15 mouse cellular contexts compared by ENCODE assay signal in the genomic region with DNA sequence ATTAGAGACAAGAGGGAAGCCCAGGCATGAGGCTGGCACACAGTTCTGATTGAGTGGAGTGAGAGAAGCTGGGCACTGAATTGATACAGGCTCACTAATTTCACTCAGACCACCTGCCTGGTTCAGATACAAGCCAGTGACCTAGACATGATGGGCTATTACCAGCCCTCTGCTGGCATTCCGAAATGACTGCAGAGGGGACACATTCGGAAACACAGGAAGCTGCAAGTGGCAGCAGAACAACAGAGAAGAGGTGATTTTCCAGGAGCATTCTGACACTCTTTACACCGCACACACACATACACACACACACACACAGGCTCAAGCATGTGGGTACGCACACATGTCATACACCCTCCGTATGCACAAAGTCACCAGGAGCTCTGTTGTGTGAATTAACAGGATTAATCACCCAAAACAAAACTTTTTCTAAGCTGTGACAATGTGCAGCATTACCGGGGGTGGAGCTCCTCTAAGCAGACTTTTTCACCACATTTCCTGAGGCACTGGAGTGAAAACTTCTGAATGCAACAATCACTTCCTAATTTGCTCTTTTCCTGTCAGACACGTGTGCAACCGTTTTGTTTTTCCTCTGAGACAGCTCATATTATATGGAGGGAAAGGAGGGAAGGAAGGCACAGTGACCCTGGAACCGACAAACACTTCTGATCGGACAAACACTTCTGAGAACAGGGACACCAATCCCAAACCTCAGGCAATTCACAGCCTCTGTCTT.
DNase-seq lines count a peak whose midpoint lies in the region; ATAC-seq and TF ChIP-seq lines count a peak whose summit lies in the region.
"Had no signal": no experiment of that assay in that cellular context is flagged by ENCODE, and none has a peak within 500 bp of the region (broad histone marks: within the 10 kb centered on the region; RNA-seq: fewer than 3 reads in every experiment).

No protein-coding gene starts in this region.

- WGBS in intestine, postnatal 0 days, result 60% methylated on average over 10 of the region's 10 CpGs
- WGBS in intestine, embryonic 16.5 days, result 48% methylated on average over 10 of the region's 10 CpGs
- 42% methylated on average over 10 of the region's 10 CpGs for WGBS in midbrain, postnatal 0 days
- 42% methylated on average over 10 of the region's 10 CpGs for WGBS in midbrain, embryonic 16.5 days
- 9% methylated on average over 8 of the region's 10 CpGs for WGBS in macrophage (ENCODE audit: missing documents)

- DNase-seq in midbrain, postnatal 0 days (ENCODE audit: low spot score), result peak; percentile 24
- no peak for DNase-seq in urinary bladder, postnatal 36 days (ENCODE audit: low spot score in 2 of 2)
- DNase-seq in frontal cortex, postnatal 36 days (ENCODE audit: low spot score in 2 of 2), result no peak
- DNase-seq: cerebellum, adult 9-11 months; kidney, postnatal 14 days; lung, postnatal 4 days had no signal

- no peaks in the 10 kb centered on the region for H3K9me3 ChIP-seq in intestine, postnatal 0 days (ENCODE audit: control insufficient read depth)
- 0 out of 2 replicates have a peak, but pooled peaks cover 4% of the 10 kb centered on the region for H3K9me3 ChIP-seq in intestine, embryonic 16.5 days (ENCODE audit: control insufficient read depth, low read length)
- H3K9me3 ChIP-seq in midbrain, postnatal 0 days (ENCODE audit: low read length), result no peaks in the 10 kb centered on the region
- no peaks in the 10 kb centered on the region for H3K9me3 ChIP-seq in midbrain, embryonic 16.5 days (replicated peaks; ENCODE audit: control insufficient read depth, low read length, poor library complexity, severe bottlenecking)
- H3K9me3 ChIP-seq: embryonic facial prominence, embryonic 12.5 days; hindbrain, embryonic 13.5 days; neural tube, embryonic 12.5 days; stomach, embryonic 15.5 days had no signal

- no peaks in the 10 kb centered on the region for H3K27me3 ChIP-seq in intestine, postnatal 0 days (replicated peaks; ENCODE audit: control insufficient read depth, insufficient read depth, low read length)
- H3K27me3 ChIP-seq in intestine, embryonic 16.5 days (replicated peaks; ENCODE audit: control insufficient read depth, insufficient read depth, low read length), result no peaks in the 10 kb centered on the region
- no peaks in the 10 kb centered on the region for H3K27me3 ChIP-seq in midbrain, postnatal 0 days (ENCODE audit: insufficient read depth, low read length)
- no peaks in the 10 kb centered on the region for H3K27me3 ChIP-seq in midbrain, embryonic 16.5 days (ENCODE audit: control insufficient read depth, insufficient read depth, low read depth, low read length)
- H3K27me3 ChIP-seq: embryonic facial prominence, embryonic 12.5 days; hindbrain, embryonic 13.5 days; limb, embryonic 13.5 days; neural tube, embryonic 12.5 days; stomach, embryonic 15.5 days had no signal

- 0 out of 2 replicates have a peak, but pooled peaks have one; percentile 14 for TF ChIP-seq CTCF in intestine, postnatal 0 days (IDR thresholded peaks at IDR 0.05; ENCODE audit: low read depth)
- TF ChIP-seq CTCF in midbrain, postnatal 0 days (IDR thresholded peaks at IDR 0.05), result no peak

- H3K27ac ChIP-seq in intestine, postnatal 0 days (ENCODE audit: low read depth, low read length), result no peak overlapping the region
- no peak overlapping the region for H3K27ac ChIP-seq in intestine, embryonic 16.5 days (ENCODE audit: low read length)
- no peak overlapping the region for H3K27ac ChIP-seq in midbrain, postnatal 0 days (ENCODE audit: low read depth, low read length)
- H3K27ac ChIP-seq in midbrain, embryonic 16.5 days (ENCODE audit: low read length), result no peak overlapping the region
- peak overlapping the region; percentile 25 for H3K27ac ChIP-seq in macrophage
- H3K27ac ChIP-seq: embryonic facial prominence, embryonic 12.5 days; hindbrain, embryonic 13.5 days; limb, embryonic 13.5 days; neural tube, embryonic 12.5 days; stomach, embryonic 15.5 days had no signal

- H3K79me2 ChIP-seq in macrophage (ENCODE audit: inconsistent target), result no peaks in the 10 kb centered on the region

- H3K4me1 ChIP-seq in intestine, postnatal 0 days (replicated peaks; ENCODE audit: control insufficient read depth, insufficient read depth, low read length), result no peaks in the 10 kb centered on the region
- H3K4me1 ChIP-seq in intestine, embryonic 16.5 days (ENCODE audit: control insufficient read depth, insufficient read depth, low read length), result no peaks in the 10 kb centered on the region
- no peaks in the 10 kb centered on the region for H3K4me1 ChIP-seq in midbrain, postnatal 0 days (ENCODE audit: insufficient read depth, low read length)
- no peaks in the 10 kb centered on the region for H3K4me1 ChIP-seq in midbrain, embryonic 16.5 days (ENCODE audit: control insufficient read depth, insufficient read depth, low read length)
- H3K4me1 ChIP-seq: embryonic facial prominence, embryonic 12.5 days; stomach, embryonic 15.5 days had no signal

- H3K36me3 ChIP-seq in intestine, postnatal 0 days (ENCODE audit: control insufficient read depth, insufficient read depth), result no peaks in the 10 kb centered on the region
- no peaks in the 10 kb centered on the region for H3K36me3 ChIP-seq in intestine, embryonic 16.5 days (ENCODE audit: control insufficient read depth, insufficient read depth, low read length)
- H3K36me3 ChIP-seq in midbrain, postnatal 0 days (ENCODE audit: insufficient read depth, low read length), result no peaks in the 10 kb centered on the region
- H3K36me3 ChIP-seq in midbrain, embryonic 16.5 days (ENCODE audit: control insufficient read depth, insufficient read depth, low read length), result no peaks in the 10 kb centered on the region
- H3K36me3 ChIP-seq in macrophage (ENCODE audit: inconsistent target), result no peaks in the 10 kb centered on the region
- H3K36me3 ChIP-seq: embryonic facial prominence, embryonic 12.5 days; hindbrain, embryonic 13.5 days; limb, embryonic 13.5 days; neural tube, embryonic 12.5 days; stomach, embryonic 15.5 days had no signal

- ATAC-seq in intestine, postnatal 0 days, result no peak
- ATAC-seq in intestine, embryonic 16.5 days, result no peak
- ATAC-seq in midbrain, postnatal 0 days (ENCODE audit: low FRiP score), result no peak
- no peak for ATAC-seq in midbrain, embryonic 16.5 days

- H3K4me3 ChIP-seq in intestine, postnatal 0 days (ENCODE audit: low read depth, low read length), result no peak overlapping the region
- no peak overlapping the region for H3K4me3 ChIP-seq in intestine, embryonic 16.5 days (ENCODE audit: low read length)
- no peak overlapping the region for H3K4me3 ChIP-seq in midbrain, postnatal 0 days (ENCODE audit: low read depth, low read length)
- H3K4me3 ChIP-seq in midbrain, embryonic 16.5 days (ENCODE audit: low read depth, low read length), result no peak overlapping the region
- H3K4me3 ChIP-seq in macrophage (ENCODE audit: inconsistent target), result no peak overlapping the region
- H3K4me3 ChIP-seq: embryonic facial prominence, embryonic 12.5 days; hindbrain, embryonic 13.5 days; limb, embryonic 13.5 days; neural tube, embryonic 12.5 days; stomach, embryonic 15.5 days had no signal

- H3K9ac ChIP-seq in intestine, postnatal 0 days (ENCODE audit: low read depth, low read length), result no peak overlapping the region
- H3K9ac ChIP-seq in intestine, embryonic 16.5 days (ENCODE audit: low read depth, low read length), result no peak overlapping the region
- no peak overlapping the region for H3K9ac ChIP-seq in midbrain, postnatal 0 days (replicated peaks; ENCODE audit: low read length, poor library complexity, severe bottlenecking)
- H3K9ac ChIP-seq in midbrain, embryonic 16.5 days (ENCODE audit: low read depth, low read length), result no peak overlapping the region
- H3K9ac ChIP-seq: embryonic facial prominence, embryonic 12.5 days; hindbrain, embryonic 13.5 days; limb, embryonic 13.5 days; neural tube, embryonic 12.5 days; stomach, embryonic 15.5 days had no signal

- no peak overlapping the region for H3K4me2 ChIP-seq in intestine, postnatal 0 days (replicated peaks; ENCODE audit: low read depth)
- no peak overlapping the region for H3K4me2 ChIP-seq in intestine, embryonic 16.5 days (ENCODE audit: low read depth, low read length)
- H3K4me2 ChIP-seq in midbrain, postnatal 0 days (ENCODE audit: low read depth, low read length, poor library complexity, severe bottlenecking), result no peak overlapping the region
- H3K4me2 ChIP-seq in midbrain, embryonic 16.5 days (ENCODE audit: low read length), result no peak overlapping the region
- H3K4me2 ChIP-seq: embryonic facial prominence, embryonic 12.5 days; hindbrain, embryonic 13.5 days; limb, embryonic 13.5 days; neural tube, embryonic 12.5 days; stomach, embryonic 15.5 days had no signal
